Mouse (Mus musculus): Measurements from ENCODE around the gene 4930415O20Rik.

DNA sequence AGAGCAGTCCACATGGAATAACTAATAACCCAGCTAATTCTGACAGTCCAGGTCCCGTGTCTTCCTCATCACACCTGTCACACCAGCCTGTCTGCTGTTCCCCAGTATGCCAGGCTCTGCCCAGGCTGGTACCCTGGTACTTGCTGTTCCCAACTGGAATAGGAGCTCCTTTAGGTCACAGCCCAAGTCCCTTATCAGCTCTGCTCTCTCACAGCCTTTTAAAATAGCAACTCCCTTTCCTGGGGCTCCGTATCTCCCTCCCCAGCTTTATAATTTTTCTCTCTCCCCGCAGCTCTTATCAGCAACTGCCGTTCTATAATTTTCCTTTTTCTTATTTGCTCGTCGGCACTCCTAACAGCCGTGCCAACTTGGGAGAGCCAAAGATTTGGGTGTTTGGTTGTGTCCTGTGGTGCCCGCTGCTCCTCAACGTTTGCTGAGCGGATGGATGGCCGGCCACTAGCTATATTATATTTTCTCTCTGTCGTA is 35.3 kb downstream of the 4930415O20Rik start:
- TF ChIP-seq CTCF (IDR thresholded peaks at IDR 0.05; ENCODE audit: low read depth, low read length), result no peak
- TF ChIP-seq POLR2A (IDR thresholded peaks at IDR 0.05; ENCODE audit: borderline replicate concordance, low read depth, low read length), result no peak
